Mouse (Mus musculus) forelimb bud, embryonic 11.5 days (tissue): ENCODE measurements around the gene Nlgn2.
"Not testable (repeated sequence)": the region's sequence is repeated elsewhere in the genome, so short reads cannot be mapped to it uniquely, and the experiment has no call there.

Experiments used
- DNase-seq: peaks from one replicate; pipeline ENCODE4 v3.0.0-alpha.2; 2012; ENCODE audit warnings: low read depth, low spot score

The Nlgn2 gene

DNA sequence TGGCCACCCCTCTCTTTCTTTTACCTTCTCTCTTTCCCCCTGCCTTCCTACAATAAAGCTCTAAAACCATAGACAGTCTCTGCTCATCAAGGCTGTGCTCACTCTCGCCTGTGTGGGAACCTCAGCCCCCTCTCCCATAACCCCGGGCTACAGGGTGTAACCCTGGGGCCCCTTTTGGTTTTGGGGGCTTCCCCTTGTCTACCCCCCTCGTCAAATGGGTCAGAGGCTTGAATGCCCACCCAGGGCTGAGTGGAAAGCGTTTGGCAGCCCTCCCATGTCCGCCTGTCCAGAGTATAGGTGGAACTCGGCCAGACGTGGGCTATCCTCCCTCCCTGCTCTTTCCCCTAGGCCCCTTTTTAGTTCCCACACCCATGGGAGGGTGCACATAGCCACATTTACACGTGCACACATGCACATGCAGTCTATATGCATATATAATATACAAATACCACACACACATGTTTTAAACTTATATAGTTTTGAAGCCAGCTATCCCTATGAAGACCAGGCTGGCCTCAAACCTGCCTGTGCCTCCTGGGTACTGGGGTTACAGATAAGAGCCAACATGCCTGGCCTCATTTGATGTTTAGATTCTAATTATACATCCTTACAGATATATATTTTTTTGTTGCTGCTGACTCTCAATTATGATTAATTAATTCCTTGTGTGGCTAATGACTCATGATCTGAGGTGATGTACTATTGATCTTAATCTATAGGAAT is 26.7 kb upstream of the Nlgn2 start:
- no peak for DNase-seq

DNA sequence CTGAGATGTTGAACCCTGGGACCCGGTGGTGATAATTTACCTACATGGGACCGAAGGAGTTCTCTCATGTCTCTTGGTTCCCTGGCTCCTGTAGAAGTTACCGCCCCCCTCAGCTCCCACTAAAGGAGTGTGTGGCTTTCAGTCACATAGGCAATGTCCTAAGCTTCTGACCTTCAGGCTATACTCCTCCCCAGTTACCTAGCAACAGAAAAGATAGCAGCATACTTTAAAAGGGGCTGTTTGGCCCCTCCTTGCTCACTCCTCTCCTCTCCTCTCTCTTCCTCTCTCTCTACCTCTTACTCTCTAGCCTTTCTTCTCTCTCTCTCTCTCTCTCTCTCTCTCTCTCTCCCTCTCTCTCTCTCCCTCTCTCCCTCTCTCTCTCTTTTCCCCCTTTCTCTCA is 26.1 kb upstream of the Nlgn2 start:
- not testable (repeated sequence) for DNase-seq

DNA sequence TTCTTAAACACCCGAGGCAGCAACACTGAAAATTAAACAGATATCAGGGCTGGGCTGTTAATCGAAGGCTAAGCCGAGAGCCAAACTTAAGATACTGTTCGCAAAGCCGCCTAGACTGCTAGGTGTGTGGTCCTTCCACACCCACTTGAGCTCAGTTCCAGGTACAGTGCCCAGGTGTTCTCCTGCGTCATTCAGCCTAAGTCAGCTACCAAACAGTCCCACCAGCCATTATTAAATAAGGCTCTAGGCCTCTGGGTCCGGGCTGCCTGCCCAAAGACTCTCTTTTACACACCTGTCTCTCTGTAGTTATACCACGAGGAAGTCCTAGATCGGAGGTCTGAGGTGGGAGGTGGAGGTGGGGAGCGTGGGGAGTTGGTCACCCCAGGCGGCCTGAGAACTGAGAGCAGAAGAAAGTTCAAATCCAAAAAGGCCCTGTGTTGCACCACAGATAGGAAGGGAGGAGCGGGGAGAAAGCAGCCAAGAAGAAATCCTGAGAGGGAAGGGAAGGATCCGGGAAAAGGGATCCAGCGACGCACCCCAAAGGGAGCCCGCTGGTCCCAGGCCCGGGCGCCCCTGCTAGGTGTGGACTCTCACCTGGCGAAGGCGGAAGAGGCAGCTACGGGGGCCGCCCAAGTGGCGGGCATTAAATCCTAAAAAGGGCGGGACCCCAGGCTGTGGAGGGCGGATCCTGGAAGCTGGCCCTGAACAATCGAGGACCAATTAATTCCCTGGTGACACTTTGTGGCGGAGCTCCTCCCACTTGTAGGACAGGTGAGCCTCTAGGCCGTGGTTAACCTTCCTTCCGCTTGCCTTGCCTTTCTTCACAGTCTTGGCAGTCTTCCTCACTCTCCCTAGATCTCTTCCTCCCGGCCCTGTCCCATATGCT is 20.8 kb upstream of the Nlgn2 start, which contains the start of gene Tnk1:
Tnk1 (minus strand) TSS at position 618 of the 886 bp plus-strand sequence.
- no peak for DNase-seq

DNA sequence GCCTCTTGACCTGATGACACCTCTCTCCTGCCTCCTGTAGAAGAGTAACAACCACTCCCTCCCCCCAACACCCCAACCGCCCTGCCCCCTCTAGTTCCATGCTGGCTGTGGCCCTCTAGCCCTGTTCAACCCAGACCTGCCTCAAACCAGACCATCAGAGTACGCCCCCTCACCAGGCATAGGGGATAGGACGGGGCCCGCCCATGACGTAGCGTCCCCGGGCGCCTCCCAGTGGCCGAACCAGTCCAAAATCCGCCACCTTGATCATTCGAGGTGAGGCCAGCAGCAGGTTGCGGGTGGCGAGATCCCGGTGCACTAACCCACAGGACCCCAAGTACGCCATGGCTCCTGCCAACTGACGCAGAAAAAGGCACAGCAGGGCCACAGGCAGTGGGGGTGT is 17.8 kb upstream of the Nlgn2 start:
- DNase-seq: no peak

DNA sequence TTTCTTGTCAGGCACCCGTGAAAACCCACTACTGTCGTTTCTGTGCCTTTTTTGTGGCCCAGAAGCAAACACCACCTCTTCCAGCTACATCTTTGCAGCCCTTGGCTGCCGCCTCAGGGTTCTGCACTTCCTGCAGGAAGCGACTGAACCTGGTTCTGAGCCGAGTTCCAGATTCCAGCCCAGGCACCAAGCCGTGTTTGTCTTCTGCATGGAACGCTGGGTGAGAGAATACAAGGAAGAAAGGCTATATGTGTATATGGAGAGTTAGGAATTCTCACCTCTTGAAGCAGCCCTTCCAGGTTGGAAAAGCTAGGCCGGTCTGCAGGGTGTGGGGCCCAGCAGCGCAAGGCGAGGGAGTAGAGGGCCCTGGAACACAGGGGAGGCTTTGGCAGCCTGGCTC is 17.1 kb upstream of the Nlgn2 start:
- no peak for DNase-seq

DNA sequence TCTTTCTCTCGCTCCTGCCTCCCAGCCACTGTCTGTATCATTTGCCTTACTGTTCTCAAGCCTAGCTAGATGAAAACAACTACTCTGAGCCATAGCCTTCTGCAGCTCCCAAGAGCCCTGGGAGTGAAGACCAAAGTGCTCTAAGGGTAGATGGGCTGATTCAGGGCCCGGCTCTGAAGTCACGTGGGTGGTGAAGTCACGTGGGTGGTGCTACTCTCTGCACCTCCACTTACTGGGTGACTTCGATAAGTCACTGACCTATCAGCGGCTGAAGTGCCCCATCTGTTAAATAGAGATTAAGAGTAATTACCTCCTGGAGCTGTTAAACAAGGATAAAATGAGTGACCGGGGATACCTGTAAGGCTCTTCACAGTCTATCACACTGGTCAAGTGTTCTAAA is 16.4 kb upstream of the Nlgn2 start:
- DNase-seq: no peak

DNA sequence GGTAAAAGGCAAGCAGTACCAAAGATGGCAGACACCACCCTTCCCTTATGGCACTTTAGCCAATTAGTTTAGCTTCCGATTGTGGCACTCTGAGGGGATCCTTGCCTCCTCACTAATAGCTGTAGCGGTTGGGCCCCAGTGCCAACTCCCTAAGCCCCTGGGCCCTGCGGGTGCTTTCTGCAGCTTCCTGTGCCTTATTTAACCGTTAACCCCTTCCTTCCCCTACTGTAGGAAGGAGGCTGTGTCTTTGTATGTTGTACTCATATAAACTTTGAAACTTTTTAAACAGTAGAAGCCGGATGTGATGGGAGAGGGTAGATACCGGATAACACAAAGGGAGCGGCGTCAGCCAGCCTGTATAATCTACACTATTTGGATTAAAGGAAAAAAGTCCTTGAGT is 13.2 kb upstream of the Nlgn2 start:
- DNase-seq: no peak

DNA sequence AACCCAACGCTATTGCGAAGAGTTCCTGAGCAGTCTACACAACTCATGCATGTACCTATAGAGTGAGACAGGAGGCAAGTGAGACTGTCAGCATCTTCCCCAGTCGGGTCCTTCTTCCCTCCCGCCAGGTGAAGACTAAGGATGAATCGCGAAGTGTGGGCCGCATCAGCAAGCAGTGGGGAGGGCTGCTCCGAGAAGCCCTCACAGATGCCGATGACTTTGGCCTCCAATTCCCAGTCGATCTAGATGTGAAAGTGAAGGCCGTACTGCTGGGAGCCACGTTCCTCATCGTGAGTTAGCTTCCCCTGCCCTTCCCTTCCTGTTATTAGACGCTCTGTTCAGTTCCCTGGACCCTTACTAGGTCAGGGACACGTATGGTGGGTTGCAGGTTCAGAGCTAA is 12.3 kb upstream of the Nlgn2 start:
- no peak for DNase-seq

DNA sequence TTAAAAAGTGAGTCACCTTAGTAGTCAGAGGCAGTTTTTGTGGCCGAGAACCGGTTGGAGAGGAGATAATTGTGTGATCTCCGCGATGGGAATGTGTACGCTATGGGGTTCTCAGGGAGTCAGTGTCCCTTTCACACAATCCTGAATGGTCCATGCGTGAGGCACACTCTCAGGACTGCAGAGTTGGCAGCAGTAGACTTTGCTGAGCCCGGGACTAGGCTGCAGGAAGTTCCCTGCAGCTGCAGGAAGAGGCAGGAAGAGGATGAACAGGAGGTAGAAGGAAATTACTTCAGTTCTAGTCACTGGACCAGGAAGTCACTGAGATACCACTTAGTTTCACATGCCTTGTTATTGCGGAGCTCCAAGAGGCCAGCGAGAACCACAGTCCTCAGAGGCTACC is 11.5 kb upstream of the Nlgn2 start:
- DNase-seq: no peak

DNA sequence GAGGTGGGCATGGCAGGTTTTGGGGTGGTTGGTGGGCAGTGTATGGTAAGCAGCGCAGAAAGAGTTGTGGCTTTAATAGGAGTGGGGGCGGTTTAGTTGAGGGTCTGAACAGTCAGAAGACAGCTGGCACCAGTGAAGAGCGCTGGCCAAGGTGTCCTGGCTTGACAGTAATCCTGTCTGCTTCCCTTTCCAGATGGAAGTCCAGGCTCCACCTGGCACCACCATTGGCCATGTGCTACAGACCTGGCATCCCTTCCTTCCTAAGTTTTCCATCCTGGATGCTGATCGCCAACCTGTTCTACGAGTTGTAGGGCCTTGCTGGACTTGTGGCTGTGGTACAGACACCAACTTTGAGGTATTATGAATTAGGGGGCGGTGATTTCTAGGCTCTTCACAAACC is 10.4 kb upstream of the Nlgn2 start:
- DNase-seq: no peak

DNA sequence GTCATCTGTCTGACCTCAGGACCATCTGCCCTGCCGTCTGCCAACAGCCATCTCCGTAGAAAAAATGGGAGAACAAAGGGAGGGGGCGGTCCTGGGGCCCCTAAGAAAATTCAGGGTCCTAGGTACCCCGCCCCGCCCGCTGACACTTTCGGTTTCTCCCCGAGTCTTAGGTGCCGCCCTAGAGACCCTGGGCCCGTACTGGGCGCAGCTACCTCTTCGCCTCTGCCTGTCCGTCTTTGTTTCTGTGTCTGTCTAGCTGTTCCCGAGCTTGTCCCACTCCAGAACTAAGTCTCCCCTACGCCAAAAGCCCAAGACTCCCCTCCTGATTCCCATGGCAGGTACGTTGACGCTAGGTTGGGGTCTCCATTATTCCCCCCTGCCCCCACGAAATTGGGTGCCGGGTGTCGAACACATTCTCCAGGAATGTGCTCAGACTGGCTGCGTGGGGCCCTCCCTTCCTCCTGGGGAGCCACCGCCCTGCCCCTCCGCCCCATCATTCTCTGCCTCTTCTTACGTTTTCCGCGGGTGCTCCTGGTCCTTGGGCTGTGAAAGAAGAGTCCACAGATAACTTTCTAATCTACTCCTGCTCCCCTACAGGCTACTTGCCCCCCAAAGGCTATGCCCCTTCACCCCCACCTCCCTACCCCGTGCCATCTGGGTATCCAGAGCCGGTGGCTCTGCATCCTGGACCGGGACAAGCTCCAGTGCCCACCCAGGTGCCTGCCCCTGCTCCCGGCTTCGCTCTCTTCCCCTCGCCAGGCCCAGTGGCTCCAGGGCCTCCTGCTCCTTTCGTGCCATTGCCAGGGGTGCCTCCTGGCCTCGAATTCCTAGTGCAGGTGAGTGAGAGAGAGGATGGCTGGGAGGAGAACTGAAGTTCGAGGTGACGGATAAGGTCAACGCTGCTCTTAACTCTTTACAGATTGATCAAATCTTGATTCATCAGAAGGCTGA is 9.4 kb upstream of the Nlgn2 start:
- DNase-seq: no peak

DNA sequence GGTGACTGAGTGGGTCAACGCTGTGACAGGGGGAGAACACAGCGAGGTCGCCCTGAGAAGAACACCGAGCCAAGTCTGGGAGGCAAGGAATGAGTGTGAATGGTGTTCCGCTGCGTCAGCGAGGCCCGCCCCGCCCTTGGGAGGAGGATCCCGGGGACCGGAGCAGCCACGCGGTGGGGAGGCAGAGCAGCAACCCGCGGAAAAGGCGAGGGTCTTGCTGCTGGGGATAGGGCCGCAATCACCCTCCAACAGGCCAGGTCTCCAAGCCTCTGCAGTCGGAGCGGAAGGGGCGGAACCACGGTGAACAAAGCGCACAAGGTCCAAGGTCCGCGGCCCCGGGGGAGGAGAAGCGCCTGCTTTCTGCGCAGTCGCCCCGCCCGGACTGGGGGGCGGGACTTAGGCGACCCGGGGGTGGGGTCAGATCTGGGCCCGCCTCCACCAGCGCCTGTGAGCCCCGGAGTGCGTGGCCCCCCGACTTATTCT is 8.7 kb upstream of the Nlgn2 start, which contains the start of gene Plscr3:
Plscr3 (plus strand) TSS at position 179 of the 483 bp plus-strand sequence.
- peak; percentile 93 for DNase-seq

DNA sequence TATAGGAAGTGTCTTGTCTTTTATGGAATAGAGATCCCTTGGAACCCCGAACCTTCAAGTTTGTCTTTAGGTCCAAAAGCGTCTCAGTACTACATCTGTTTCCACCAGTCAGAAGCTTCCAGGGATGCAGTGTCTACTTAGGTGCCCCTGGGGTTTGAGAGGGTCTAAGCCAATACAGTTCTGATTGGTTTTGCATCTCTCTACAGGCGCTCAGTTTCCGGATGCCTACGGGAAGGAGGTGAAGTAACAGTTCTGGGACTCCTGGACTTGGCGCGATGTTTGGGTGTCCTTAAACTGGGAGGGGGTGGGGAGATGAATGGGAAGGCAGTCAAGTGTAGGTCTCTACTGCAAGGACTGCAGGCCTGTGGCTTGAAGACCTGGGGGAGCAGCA is 1.1 kb upstream of the Nlgn2 start:
- DNase-seq: no peak

DNA sequence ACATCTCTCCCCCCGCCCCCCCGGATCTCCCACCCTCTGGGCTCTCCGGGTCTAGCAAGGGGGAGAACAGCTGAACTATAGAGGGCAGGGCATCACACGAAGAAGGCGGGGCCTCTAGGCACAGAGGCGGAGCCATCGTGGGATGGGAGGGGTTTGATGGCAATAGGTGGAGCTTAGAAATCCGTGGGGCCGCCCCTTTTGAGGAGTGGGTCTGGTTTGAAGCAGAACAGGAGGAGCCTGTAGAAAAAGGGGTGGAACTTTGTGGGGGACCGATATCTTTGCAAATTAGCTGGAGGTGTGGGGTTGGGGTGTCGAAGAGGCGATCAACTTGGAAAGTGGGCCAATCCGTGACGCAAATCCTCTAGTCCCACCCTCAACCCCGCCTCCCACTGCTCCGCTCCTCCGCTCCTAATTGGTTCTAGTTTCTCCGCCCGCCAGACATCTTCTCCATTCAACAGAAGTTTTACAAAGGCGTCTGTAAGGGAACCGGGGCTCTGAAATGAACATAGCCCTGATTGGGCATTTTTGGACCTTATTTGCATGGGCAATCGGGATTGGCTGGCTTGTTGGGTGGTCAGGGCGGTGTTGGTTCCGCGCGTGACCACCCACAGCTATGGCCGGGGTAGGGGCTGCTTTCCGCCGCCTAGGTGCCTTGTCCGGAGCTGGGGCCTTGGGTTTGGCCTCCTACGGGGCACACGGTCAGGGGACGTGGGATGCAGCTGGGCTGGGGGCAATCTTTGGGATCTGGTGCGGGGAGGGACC is 549 bp upstream of the Nlgn2 start, which contains the start of gene Tmem256:
Tmem256 (plus strand) TSS at position 563 of the 762 bp plus-strand sequence.
- peak; percentile 97 for DNase-seq

DNA sequence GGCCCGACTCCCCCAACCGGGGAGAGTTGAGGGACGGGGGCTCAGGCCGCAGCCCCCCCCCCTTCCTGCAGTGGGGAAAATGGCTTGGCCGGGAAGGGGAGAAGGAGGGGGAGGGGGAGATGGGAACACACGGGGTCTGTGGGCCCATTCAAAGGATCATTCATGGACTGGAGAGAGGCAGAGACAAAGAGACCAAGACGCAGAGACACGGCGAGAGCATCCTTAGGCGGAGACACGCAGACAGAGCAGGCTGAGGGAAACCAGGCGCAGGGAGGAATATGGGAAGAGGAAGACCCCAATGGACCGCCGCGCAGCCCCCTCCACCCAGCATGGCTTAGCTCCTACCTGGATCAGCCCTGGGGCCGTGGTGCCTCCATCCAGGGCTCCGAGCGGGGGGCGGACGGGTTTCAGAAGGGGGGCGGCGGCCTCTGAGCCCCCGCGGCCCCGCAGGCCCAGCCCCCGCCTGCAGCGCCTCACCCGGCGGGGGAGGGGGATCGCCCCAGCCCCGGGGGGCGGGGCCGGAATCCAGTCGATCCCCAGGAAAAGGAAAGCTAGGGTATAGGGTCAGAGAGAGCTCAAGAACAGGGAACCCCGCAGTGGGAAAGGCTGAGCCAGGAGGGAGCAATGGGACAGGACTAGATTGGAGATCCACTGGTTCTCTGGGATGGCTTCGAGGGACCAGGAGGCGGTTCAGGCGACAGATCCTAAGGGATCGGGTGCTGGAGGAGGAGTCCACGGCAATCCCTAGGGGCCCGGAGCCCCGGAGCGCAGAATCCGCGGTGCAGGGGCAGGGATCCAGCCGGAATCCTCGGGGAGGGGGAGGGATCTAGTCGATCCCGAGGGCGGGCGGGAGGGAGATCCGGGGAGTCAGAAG is 644 bp downstream of the Nlgn2 start:
- no peak for DNase-seq

DNA sequence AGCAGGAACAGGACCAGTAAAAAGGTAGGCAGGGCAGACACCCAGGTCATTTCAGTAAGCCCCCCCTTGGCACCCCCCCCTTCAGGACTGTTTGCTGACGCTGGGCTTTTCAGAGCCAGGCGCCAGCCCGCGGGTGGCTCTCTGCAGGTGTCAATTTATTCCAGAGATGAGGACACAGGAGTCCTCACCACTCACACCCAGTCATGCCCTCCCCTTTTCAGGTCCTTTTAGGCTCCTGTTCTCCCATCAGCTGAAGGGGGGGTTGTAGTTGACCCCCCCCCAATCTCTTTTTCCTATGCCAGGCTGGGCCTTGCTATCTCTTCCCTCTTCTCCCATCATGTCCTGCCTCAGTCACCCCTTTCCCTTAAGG is 1.6 kb downstream of the Nlgn2 start:
- DNase-seq: no peak

DNA sequence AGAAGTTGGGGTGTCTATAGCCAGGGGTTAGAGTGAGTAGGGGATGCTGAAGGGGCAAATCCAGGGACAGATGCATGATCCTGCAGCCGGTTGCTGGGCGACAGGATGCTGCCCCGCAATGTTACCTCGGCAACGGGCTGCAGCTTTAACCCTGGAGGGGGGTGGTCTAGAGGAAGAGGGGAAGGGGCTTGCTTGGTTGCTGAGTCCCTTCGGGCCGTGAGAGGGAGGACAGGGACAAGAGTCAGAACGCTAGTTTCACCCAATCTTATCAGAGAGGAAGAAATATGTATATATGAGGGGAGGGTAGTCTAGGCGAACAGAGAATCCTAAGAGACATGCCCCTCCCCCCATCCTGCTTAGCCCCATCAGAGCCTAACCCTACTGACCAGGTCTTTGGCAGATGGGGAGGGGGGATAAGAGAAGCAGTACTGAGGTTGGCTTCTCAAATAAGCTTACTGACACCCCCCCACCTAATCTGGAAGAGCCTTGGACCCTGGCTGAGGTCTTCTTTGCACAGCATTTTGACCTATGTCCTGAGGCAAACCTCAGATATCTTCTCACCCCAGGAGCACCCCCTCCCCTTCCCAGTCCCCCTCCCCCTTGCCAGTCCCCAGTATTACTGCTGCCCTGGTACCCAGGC is 2.1 kb downstream of the Nlgn2 start:
- no peak for DNase-seq

DNA sequence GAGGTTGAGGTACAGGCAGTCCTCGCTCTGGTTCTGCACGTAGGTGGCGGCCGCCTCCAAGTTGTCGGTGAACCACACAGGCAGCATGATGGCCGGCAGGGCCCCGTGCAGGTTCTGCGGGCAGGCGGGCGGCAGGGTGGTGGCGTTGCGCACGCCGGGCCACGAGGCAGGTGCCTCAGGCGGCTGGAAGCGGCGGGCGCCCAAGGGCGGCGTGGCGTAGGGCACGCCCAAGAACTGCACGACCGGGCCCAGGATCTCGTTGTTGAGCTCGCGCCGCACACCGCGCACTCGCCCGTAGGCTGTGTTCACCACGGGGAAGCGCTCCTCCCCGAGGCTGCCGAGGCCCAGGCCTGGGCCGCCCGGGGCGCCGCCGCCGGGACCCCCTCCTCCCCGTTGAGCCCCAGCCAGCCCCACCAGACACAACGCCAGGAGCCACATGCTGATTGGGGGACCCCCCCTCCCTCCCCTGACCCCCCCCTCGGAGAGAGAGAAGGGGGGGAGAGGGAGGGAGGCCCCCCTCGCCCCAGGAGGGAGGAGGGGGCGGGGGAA is 3.5 kb downstream of the Nlgn2 start:
- DNase-seq: no peak

DNA sequence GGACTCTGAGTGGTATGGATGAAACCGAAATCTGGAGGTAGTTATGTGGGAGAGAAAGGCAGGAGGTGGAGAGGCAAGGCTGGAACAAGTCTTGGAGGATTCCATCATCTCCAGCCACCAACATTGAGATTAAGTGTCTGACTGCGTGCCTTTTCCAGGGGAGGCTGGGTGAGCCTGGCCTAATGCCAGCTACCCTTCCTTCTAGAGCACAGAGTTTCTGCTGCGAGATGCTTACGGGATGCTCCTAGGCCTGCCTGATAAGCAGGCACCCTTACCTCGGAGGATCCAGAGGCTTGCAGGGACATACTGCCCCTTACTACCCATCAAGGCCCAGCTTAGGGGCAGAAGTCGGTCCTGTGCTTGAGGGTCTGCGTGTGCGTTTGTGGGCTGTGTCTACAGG is 4.0 kb downstream of the Nlgn2 start:
- DNase-seq: no peak
